Mouse (Mus musculus): ENCODE measurements at regions not wholly inside any gene's neighbourhood (a gene's known extent, or its start where the extent isn't known, plus 50 kb on each side); places are given as distances from the start of the nearest gene placed in this dataset.

DNA sequence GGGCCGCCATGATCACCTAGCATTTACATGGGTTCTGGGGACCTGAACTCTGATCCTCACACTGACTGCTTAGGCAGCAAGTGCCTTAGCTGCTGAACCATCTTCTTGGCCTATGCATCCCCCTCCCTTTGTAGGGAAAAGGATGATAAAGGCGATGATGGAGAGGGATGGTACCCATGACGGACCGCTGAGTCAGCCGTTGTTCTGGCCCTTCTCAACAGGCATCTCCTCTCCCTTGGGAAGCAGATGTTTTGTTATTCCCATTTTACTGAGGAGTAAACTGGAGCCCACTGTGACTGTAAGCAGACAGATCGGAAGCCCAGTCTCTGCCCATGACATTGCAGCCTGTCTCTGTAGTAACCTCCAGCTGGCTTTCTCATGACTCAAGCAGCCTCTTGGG is 201.2 kb upstream of the Tle3 start:
- DNase-seq (ENCODE audit: extremely low spot score, low spot score), result no peak

GRCm38 (mm10) chr9:61172421-61172820 is 199.7 kb upstream of the Tle3 start:
- no peak for DNase-seq (ENCODE audit: extremely low spot score, low spot score)

- DNase-seq (ENCODE audit: extremely low spot score, low spot score), result no peak
Observed at GRCm38 (mm10) chr9:61173548-61173947, 198.6 kb upstream of the Tle3 start.

DNA sequence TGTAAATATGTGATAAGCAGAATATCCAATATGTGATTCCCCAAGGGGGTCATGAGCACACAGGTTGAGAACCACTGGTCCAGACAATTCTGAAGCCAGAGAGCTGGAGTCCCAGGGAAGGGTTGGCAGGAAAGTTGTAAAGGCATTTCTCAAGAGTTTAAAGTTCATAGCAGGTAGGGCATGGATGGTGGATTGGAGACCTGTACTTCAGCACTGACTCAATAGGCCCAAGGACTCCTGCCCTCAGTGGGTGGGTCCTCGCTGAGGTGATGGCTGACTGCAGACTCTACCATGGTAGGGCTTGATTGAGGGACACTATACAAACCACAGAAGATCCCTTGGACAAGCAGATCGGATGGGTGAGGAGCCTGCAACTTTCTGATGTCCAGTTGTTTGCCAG is 196.8 kb upstream of the Tle3 start:
- no peak for DNase-seq (ENCODE audit: extremely low spot score, low spot score)

DNA sequence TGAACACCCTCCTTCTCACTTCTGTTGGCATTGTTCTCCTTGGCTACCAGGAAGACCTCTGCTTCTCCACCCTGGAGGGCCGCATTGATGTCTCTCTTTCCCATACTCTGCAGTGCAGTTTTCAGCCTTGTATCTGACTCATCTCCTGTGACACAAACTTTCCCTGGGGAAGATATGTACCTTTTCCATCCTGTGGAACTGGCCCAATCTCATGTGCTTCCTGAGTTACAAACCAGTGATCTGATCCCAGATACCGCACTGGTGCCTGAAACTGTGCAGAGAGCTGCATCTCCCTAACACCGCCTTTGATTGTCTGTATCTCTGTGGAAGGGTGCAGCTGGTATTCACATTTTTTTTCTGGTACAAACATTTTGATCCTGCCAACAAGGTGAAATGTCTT is 195.3 kb upstream of the Tle3 start:
- no peak for DNase-seq (ENCODE audit: extremely low spot score, low spot score)

DNA sequence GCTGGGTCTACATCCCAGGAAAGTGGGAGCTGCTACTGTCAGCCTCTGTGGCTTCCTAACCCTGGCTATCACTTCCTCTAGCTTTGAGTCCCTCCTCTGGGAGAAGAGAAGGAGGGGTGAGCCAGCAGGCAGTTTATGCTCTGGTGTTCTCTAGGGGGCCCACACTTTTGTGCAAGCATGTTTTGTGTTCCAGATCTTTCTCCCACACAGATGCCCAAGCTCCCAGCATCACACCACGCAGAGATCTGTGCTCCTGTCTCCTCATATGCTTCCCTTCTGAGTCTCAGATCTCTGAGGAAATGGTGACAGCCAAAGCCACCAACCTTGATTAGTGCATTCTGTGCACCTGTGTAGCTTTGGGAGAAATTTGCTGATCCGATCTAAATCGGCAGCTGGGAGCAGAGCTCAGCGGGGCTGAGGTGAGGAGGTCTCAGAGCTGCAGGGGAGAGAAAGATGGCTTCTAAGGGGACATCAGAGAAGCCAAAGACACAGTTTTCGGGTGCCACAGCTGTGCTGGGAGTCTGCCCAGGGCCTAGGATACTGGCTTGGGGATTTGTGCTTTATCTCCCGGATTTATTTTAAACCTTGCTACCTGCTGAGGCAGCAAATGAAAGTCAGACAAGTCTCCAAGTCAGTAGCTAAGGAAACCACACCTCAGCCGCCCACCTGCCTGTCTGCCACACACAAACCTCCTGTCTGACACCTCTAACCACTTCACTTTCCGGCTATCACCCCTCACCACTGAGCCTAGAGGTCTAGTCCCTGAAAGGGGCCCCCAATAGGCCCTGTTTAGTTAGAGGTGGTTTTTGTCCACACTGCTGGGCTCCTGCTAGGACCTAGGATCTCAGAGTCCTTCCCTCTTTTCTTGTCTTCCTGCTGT is 185.4 kb upstream of the Tle3 start:
- DNase-seq (ENCODE audit: extremely low spot score, low spot score), result no peak

- DNase-seq (ENCODE audit: extremely low spot score, low spot score), result no peak
Observed at GRCm38 (mm10) chr9:61187713-61188399, 184.3 kb upstream of the Tle3 start.

- no peak for DNase-seq (ENCODE audit: extremely low spot score, low spot score)
Observed at GRCm38 (mm10) chr9:61189295-61189694, 182.9 kb upstream of the Tle3 start.

DNA sequence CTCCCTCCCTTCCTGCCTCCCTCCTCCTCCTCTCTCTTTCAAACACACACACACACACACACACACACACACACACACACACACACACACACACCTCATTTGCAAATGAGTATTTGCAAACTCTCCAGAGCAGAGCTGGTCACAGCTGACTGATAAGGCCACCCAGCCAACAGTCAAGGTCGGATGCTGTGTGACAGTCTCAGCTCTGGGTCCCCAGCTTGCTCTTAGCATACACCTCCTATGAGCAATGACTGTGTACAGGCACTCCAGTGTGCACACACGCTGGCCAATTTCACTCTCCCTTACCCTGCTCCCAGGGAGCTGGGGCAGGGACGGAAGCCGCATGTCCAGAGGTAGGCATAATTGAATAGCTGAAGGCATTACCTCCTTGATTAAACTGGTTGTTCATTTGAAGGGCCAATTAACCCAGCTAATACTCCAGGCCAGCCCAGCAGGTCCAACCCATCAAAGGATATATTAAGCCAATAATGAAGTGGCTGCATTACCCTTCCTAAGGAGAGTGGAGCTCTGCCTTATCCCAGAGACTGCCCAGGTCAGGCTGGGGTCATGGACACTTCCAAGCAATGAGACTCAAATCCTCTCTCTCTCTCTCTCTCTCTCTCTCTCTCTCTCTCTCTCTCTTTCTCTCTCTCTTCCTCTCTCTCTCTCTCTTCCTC is 173.0 kb upstream of the Tle3 start:
- DNase-seq (ENCODE audit: extremely low spot score, low spot score), result no peak

- no peak for DNase-seq (ENCODE audit: extremely low spot score, low spot score)
Observed at GRCm38 (mm10) chr9:61199891-61200290, 172.3 kb upstream of the Tle3 start.

DNA sequence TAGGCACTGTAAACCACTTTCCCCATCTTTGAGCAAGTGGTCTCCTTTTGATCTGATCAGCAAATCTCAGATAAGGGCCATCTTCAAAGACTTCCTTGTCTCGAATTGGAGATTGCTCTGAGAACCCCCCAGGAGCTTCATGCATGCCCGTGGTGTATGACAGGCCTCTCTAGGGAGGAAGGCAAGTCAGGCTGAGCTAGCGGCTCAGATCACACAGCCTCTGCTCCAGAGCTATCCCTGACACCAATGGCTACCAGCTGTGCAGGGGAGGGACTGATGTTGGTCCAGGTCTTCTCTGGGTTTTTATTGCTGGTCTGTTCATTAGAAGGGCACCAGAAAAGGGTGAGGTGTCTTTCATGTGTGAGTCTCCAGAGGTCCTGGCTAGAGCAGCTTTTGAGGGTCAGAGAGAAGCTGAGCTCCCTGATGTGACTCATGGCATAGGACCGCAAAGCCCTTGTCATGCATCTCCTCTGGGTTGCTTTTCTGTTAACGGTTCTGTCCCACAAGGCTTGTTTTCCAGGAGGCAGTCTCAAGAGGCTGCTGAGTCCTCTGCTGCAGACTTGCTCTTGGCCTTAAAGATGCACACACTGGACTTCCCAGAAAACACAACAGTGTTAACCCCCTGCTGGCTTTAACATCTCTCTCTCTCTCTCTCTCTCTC is 171.7 kb upstream of the Tle3 start:
- peak; percentile 41 for DNase-seq (ENCODE audit: extremely low spot score, low spot score)

DNA sequence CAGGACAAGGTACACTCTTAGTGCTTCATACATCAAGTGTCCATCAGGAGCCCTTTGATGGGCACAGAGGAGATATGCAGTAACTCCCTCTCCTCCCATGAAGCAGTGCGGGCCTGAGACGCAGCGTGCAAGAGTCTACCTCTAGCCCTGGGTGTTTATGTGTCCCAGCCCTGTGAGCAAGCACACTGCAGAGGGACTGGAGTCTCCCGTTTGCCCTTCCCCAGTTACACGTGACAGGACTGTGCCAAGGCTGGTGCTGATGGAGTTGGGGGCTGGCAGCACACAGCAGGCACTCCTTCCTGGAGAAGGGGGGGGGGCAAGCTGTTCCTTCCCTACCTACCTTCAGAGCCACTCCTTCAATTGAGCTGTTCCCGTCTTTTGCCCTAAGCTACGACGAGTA is 167.1 kb upstream of the Tle3 start:
- no peak for DNase-seq (ENCODE audit: extremely low spot score, low spot score)

DNA sequence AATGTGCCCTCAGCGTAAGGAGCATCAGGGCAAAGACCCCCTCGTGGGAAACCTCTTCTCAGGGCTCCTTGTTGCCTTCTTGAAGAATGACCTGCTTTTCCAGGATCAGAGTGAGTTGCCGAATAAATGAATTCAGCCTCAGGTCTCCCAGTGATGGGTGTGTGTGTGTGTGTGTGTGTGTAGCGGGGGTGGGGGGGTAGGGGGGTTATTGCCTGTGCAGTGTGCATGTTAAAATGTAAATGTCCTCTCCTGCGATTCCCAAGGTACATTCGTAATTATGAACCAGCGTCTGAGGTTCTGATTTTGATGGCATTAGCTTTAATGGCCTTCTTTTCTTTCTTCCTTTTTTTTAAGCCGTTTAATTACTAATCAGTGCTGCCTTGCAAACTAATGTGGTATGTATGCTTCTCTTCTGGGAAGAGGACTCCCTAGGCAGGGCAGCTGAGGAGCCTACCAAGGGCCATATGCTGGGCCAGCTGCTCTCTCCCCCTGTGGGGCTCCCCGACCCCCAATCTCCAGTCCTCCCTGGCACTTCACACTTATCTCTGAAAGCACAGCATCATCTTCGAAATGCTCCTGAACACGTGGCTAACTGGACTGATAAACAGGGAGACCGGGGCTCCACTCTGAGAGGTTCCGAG is 165.3 kb upstream of the Tle3 start:
- no peak for DNase-seq (ENCODE audit: extremely low spot score, low spot score)

DNA sequence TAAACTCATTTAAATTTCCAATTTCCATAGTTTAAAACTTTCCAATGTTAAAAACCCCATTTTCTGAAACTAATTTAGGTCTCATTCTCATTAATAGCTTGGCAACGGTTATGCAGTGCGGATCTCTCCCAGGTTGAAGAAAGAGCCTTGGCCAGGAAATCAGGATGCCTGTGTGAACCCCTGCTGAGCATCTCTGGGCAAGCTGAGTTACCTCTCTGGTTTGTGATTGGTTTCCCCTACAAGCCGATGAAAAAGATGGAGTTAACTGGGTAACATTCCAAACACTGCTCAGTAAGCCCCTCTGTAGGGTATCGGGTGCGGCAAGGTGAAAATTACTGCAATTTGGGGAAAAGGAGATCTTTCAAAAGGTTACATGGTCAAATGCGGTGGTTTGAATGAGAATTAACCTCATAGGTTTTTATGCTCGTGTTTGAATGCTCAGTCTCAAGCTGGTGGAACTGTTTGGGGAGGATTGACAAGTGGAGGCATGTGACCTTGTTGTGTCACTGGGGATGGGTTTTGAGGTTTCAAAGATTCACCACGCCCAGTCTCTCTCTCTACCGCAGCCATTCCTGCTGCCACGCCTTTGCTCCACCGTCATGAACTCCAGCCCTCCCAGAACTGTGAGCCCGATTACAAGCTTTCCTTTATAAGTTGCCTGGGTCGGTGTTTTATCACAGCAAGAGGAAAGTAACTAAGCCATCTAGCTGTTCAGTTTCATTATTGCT is 164.6 kb upstream of the Tle3 start:
- DNase-seq (ENCODE audit: extremely low spot score, low spot score), result no peak

- no peak for DNase-seq (ENCODE audit: extremely low spot score, low spot score)
Observed at GRCm38 (mm10) chr9:61211627-61212026, 160.5 kb upstream of the Tle3 start.

- no peak for DNase-seq (ENCODE audit: extremely low spot score, low spot score)
Observed at GRCm38 (mm10) chr9:61214943-61215342, 157.2 kb upstream of the Tle3 start.

DNA sequence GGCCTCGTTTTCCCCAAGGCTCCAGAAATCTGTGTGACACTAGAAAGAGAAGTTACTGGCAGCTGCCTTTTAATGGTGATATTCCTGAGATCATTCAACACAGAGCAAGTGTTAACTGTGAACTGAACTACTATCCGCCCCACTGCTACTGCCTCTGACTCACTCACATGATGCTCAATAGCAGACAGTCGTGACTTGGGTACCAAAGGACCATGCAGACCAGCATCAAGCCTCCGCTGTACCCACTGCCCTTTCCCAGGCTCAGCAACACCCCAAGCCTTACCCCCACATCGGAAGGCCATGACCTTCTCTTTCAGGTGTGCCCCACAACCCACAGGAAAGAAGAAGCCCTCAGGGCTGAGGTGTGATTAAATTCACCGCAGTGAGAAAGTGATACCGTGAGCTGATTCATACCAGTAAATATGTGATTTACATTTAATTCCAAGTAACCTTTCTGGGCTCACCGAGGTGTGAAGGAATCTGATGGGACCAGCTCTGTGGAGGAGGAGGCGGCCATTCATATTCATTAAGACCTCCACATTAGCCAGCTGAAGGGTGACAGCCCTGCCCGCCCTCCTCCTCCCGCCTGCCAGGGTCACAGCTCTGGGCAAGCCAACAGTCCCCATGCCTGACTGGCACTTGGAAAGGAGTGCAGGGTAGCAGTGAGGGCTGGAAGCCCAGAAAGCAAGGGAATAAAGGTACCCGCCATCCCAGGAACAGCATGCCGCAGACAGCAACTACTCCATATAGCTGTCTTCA is 156.0 kb upstream of the Tle3 start:
- DNase-seq (ENCODE audit: extremely low spot score, low spot score), result no peak

GRCm38 (mm10) chr9:61220017-61220416 is 152.1 kb upstream of the Tle3 start:
- no peak for DNase-seq (ENCODE audit: extremely low spot score, low spot score)

GRCm38 (mm10) chr9:61222212-61223003 is 149.8 kb upstream of the Tle3 start:
- DNase-seq (ENCODE audit: extremely low spot score, low spot score), result no peak

Measured in neural tube, embryonic 10.5 days (tissue).